Mouse (Mus musculus): ENCODE results near the gene Gm10401. TPM values are rescaled to one million over a fixed set of nuclear protein-coding genes. Genes with fewer than 3 reads are reported as not detected.

Gm10401 gene
- polyA plus RNA-seq, 1 experiment from 2014 or later: 31.5 TPM

- Histone ChIP-seq H3K36me3 (ENCODE audit: control insufficient read depth, insufficient read depth, low read length) (peaks cover 40% of the 10 kb centered on the region), H3K9ac (ENCODE audit: low read length) (no peak overlapping the region), H3K27me3 (ENCODE audit: control insufficient read depth, insufficient read depth, low read length) (no peaks in the 10 kb centered on the region), H3K27ac (replicated peaks in 1 of 2; ENCODE audit: control insufficient read depth in 1 of 2, insufficient read depth in 1 of 2, low read depth in 2 of 2, low read length in 2 of 2) (no peak overlapping the region), H3K4me3 (ENCODE audit: control insufficient read depth in 1 of 2, insufficient read depth in 1 of 2, low read depth in 1 of 2, low read length in 2 of 2) (no peak overlapping the region), H3K4me2 (ENCODE audit: low read length) (no peak overlapping the region), H3K4me1 (ENCODE audit: control insufficient read depth in 2 of 2, insufficient read depth in 2 of 2, low read length in 2 of 2) (peaks cover 0 to 3% of the 10 kb centered on the region in 2 experiments; a peak in 1 of 4 replicates), H3K9me3 (ENCODE audit: control insufficient read depth, low read length) (no peaks in the 10 kb centered on the region)
- no peak for ATAC-seq (ENCODE audit: insufficient number of reproducible peaks, insufficient read depth, low FRiP score, low read depth)
- WGBS: 90% methylated on average over 9 of the region's 9 CpGs
Observed at GRCm38 (mm10) chr5:115142166-115142697, 44.1 kb upstream of the Gm10401 start.

GRCm38 (mm10) chr5:115140726-115141125 lies 42.6 kb upstream of the Gm10401 start:
- Histone ChIP-seq H3K27ac (replicated peaks in 1 of 2; ENCODE audit: control insufficient read depth in 1 of 2, insufficient read depth in 1 of 2, low read depth in 2 of 2, low read length in 2 of 2) (no peak overlapping the region), H3K4me1 (ENCODE audit: control insufficient read depth in 2 of 2, insufficient read depth in 2 of 2, low read length in 2 of 2) (peaks cover 0 to 3% of the 10 kb centered on the region in 2 experiments; a peak in 1 of 4 replicates), H3K9me3 (ENCODE audit: control insufficient read depth, low read length) (no peaks in the 10 kb centered on the region), H3K27me3 (ENCODE audit: control insufficient read depth, insufficient read depth, low read length) (no peaks in the 10 kb centered on the region), H3K9ac (ENCODE audit: low read length) (no peak overlapping the region), H3K4me2 (ENCODE audit: low read length) (no peak overlapping the region), H3K4me3 (ENCODE audit: control insufficient read depth in 1 of 2, insufficient read depth in 1 of 2, low read depth in 1 of 2, low read length in 2 of 2) (no peak overlapping the region), H3K36me3 (ENCODE audit: control insufficient read depth, insufficient read depth, low read length) (peaks cover 25% of the 10 kb centered on the region)
- no peak for ATAC-seq (ENCODE audit: insufficient number of reproducible peaks, insufficient read depth, low FRiP score, low read depth)
- WGBS: 67% methylated on average over 3 of the region's 3 CpGs

- peaks cover 1 to 3% of the 10 kb centered on the region in 2 experiments for H3K4me1 ChIP-seq (ENCODE audit: control insufficient read depth in 2 of 2, insufficient read depth in 2 of 2, low read length in 2 of 2)
- no peaks in the 10 kb centered on the region for H3K9me3 ChIP-seq (ENCODE audit: control insufficient read depth, low read length)
- H3K4me3 ChIP-seq (ENCODE audit: control insufficient read depth in 1 of 2, insufficient read depth in 1 of 2, low read depth in 1 of 2, low read length in 2 of 2): no peak overlapping the region
- H3K27me3 ChIP-seq (ENCODE audit: control insufficient read depth, insufficient read depth, low read length): no peaks in the 10 kb centered on the region
- no peak overlapping the region for H3K27ac ChIP-seq (replicated peaks in 1 of 2; ENCODE audit: control insufficient read depth in 1 of 2, insufficient read depth in 1 of 2, low read depth in 2 of 2, low read length in 2 of 2)
- H3K4me2 ChIP-seq (ENCODE audit: low read length): no peak overlapping the region
- no peak for ATAC-seq (ENCODE audit: insufficient number of reproducible peaks, insufficient read depth, low FRiP score, low read depth)
- H3K36me3 ChIP-seq (ENCODE audit: control insufficient read depth, insufficient read depth, low read length): peaks cover 10% of the 10 kb centered on the region
- 77% methylated on average over 4 of the region's 4 CpGs for WGBS
- no peak overlapping the region for H3K9ac ChIP-seq (ENCODE audit: low read length)
Observed at GRCm38 (mm10) chr5:115139124-115139523, 41.0 kb upstream of the Gm10401 start.

- Histone ChIP-seq H3K4me3 (ENCODE audit: control insufficient read depth in 1 of 2, insufficient read depth in 1 of 2, low read depth in 1 of 2, low read length in 2 of 2) (peak within 1 kb of the TSS; percentile 58 to 62), H3K9ac (ENCODE audit: low read length) (peak within 1 kb of the TSS; percentile 80), H3K27me3 (ENCODE audit: control insufficient read depth, insufficient read depth, low read length) (no peaks in the 10 kb centered on the region), H3K9me3 (ENCODE audit: control insufficient read depth, low read length) (no peaks in the 10 kb centered on the region), H3K4me1 (ENCODE audit: control insufficient read depth in 2 of 2, insufficient read depth in 2 of 2, low read length in 2 of 2) (peaks cover 7 to 17% of the 10 kb centered on the region in 2 experiments), H3K36me3 (ENCODE audit: control insufficient read depth, insufficient read depth, low read length) (peaks cover 7% of the 10 kb centered on the region), H3K27ac (replicated peaks in 1 of 2; ENCODE audit: control insufficient read depth in 1 of 2, insufficient read depth in 1 of 2, low read depth in 2 of 2, low read length in 2 of 2) (no peak within 1 kb of the TSS), H3K4me2 (ENCODE audit: low read length) (peak within 1 kb of the TSS; percentile 89)
- peak; percentile 92 for ATAC-seq (ENCODE audit: insufficient number of reproducible peaks, insufficient read depth, low FRiP score, low read depth)
- under 1% methylated on average over 73 of the region's 81 CpGs for WGBS
Observed at GRCm38 (mm10) chr5:115134234-115135165, 36.4 kb upstream of the Gm10401 start, which contains the start of gene Unc119b. Gene Unc119b (minus strand): TSS chr5:115134975.

GRCm38 (mm10) chr5:115133358-115134066 lies 35.4 kb upstream of the Gm10401 start:
- 62% methylated on average over 6 of the region's 6 CpGs for WGBS
- peak overlapping the region; percentile 89 for H3K4me2 ChIP-seq (ENCODE audit: low read length)
- H3K4me3 ChIP-seq (ENCODE audit: control insufficient read depth in 1 of 2, insufficient read depth in 1 of 2, low read depth in 1 of 2, low read length in 2 of 2): peak overlapping the region; percentile 58 to 62
- no peaks in the 10 kb centered on the region for H3K27me3 ChIP-seq (ENCODE audit: control insufficient read depth, insufficient read depth, low read length)
- no peak for ATAC-seq (ENCODE audit: insufficient number of reproducible peaks, insufficient read depth, low FRiP score, low read depth)
- H3K9ac ChIP-seq (ENCODE audit: low read length): peak overlapping the region; percentile 80
- H3K9me3 ChIP-seq (ENCODE audit: control insufficient read depth, low read length): no peaks in the 10 kb centered on the region
- no peak overlapping the region for H3K27ac ChIP-seq (replicated peaks in 1 of 2; ENCODE audit: control insufficient read depth in 1 of 2, insufficient read depth in 1 of 2, low read depth in 2 of 2, low read length in 2 of 2)
- peaks cover 7 to 17% of the 10 kb centered on the region in 2 experiments for H3K4me1 ChIP-seq (ENCODE audit: control insufficient read depth in 2 of 2, insufficient read depth in 2 of 2, low read length in 2 of 2)
- H3K36me3 ChIP-seq (ENCODE audit: control insufficient read depth, insufficient read depth, low read length): peaks cover 16% of the 10 kb centered on the region

DNA sequence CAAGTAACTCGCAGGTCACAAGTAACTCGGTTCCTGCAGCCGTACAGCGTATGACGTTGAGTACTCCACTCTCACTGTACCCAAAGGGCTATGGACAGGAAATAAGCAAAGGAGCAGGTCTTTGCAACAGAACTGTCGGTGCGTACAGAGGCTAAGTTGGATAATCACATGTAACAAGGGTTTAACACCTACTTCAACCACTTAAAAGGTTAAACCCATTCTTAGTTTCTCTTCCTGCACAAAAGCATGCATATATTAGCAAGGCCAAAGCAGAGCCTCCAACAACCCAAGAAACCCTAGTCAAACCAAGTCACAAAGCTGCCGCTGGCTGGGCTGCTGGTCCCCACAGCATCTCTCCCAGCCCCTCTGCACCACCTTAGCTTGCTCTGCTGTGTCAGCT lies 34.4 kb upstream of the Gm10401 start:
- H3K27me3 ChIP-seq (ENCODE audit: control insufficient read depth, insufficient read depth, low read length): no peaks in the 10 kb centered on the region
- H3K36me3 ChIP-seq (ENCODE audit: control insufficient read depth, insufficient read depth, low read length): peaks cover 27% of the 10 kb centered on the region
- no peak overlapping the region for H3K4me3 ChIP-seq (ENCODE audit: control insufficient read depth in 1 of 2, insufficient read depth in 1 of 2, low read depth in 1 of 2, low read length in 2 of 2)
- no peak overlapping the region for H3K9ac ChIP-seq (ENCODE audit: low read length)
- H3K4me2 ChIP-seq (ENCODE audit: low read length): no peak overlapping the region
- H3K9me3 ChIP-seq (ENCODE audit: control insufficient read depth, low read length): no peaks in the 10 kb centered on the region
- H3K27ac ChIP-seq (replicated peaks in 1 of 2; ENCODE audit: control insufficient read depth in 1 of 2, insufficient read depth in 1 of 2, low read depth in 2 of 2, low read length in 2 of 2): no peak overlapping the region
- H3K4me1 ChIP-seq (ENCODE audit: control insufficient read depth in 2 of 2, insufficient read depth in 2 of 2, low read length in 2 of 2): peaks cover 7 to 17% of the 10 kb centered on the region in 2 experiments
- no peak for ATAC-seq (ENCODE audit: insufficient number of reproducible peaks, insufficient read depth, low FRiP score, low read depth)
- WGBS: 84% methylated on average over 8 of the region's 8 CpGs

GRCm38 (mm10) chr5:115129328-115129727 lies 31.2 kb upstream of the Gm10401 start:
- H3K27me3 ChIP-seq (ENCODE audit: control insufficient read depth, insufficient read depth, low read length): no peaks in the 10 kb centered on the region
- 85% methylated on average over 6 of the region's 6 CpGs for WGBS
- H3K4me1 ChIP-seq (ENCODE audit: control insufficient read depth in 2 of 2, insufficient read depth in 2 of 2, low read length in 2 of 2): peaks cover 10 to 27% of the 10 kb centered on the region in 2 experiments
- no peak overlapping the region for H3K4me3 ChIP-seq (ENCODE audit: control insufficient read depth in 1 of 2, insufficient read depth in 1 of 2, low read depth in 1 of 2, low read length in 2 of 2)
- no peak overlapping the region for H3K9ac ChIP-seq (ENCODE audit: low read length)
- H3K4me2 ChIP-seq (ENCODE audit: low read length): no peak overlapping the region
- H3K27ac ChIP-seq (replicated peaks in 1 of 2; ENCODE audit: control insufficient read depth in 1 of 2, insufficient read depth in 1 of 2, low read depth in 2 of 2, low read length in 2 of 2): no peak overlapping the region
- no peak for ATAC-seq (ENCODE audit: insufficient number of reproducible peaks, insufficient read depth, low FRiP score, low read depth)
- no peaks in the 10 kb centered on the region for H3K9me3 ChIP-seq (ENCODE audit: control insufficient read depth, low read length)
- H3K36me3 ChIP-seq (ENCODE audit: control insufficient read depth, insufficient read depth, low read length): peaks cover 53% of the 10 kb centered on the region
